Mouse (Mus musculus) C2C12 (cell line): Measurements from ENCODE around the gene Lrrc14b. TPM values are rescaled to one million over a fixed set of nuclear protein-coding genes. Genes with fewer than 3 reads are reported as not detected.

Experiments
- H3K27me3 ChIP-seq: one replicate; pipeline ENCODE4 v1.6.1; 2011; ENCODE audit not compliant: control insufficient read depth, insufficient read depth, insufficient read length
- H3K36me3 ChIP-seq: one replicate; pipeline ENCODE4 v1.6.1; 2011; ENCODE audit not compliant: control insufficient read depth, insufficient read depth
- H3K4me3 ChIP-seq: one replicate; pipeline ENCODE4 v1.5.1; 2011; ENCODE audit warnings: mild to moderate bottlenecking, control low read depth; ENCODE audit not compliant: poor library complexity, insufficient read depth, severe bottlenecking
- H3K79me2 ChIP-seq: one replicate; pipeline ENCODE4 v1.6.1; 2011; ENCODE audit not compliant: control insufficient read depth, insufficient read depth
- H3K79me3 ChIP-seq: one replicate; pipeline ENCODE4 v1.6.1; 2011; ENCODE audit warnings: low read depth, control low read depth
- H3ac ChIP-seq: one replicate; pipeline ENCODE3; 2011; ENCODE audit warnings: low read depth; ENCODE audit not compliant: control insufficient read depth, insufficient read length
- CEBPB ChIP-seq: IDR thresholded peaks from one replicate; pipeline ENCODE4 v1.6.1; 2011; ENCODE audit warnings: low read depth, mild to moderate bottlenecking, control low read depth, moderate library complexity
- CTCF ChIP-seq: IDR thresholded peaks from one replicate; pipeline ENCODE4 v1.5.1; 2011; ENCODE audit not compliant: control insufficient read depth, insufficient read depth, insufficient read length
- FOSL1 ChIP-seq: IDR thresholded peaks from one replicate; pipeline ENCODE4 v1.8.0; 2011; ENCODE audit warnings: mild to moderate bottlenecking, low read length; ENCODE audit not compliant: poor library complexity, insufficient read depth, severe bottlenecking
- MAX ChIP-seq: IDR thresholded peaks from one replicate; pipeline ENCODE4 v1.6.1; 2011; ENCODE audit warnings: mild to moderate bottlenecking, control low read depth
- MYOD1 ChIP-seq: IDR thresholded peaks from one replicate; pipeline ENCODE4 v1.6.1; 2011; ENCODE audit warnings: low read depth; ENCODE audit not compliant: control insufficient read depth, insufficient read length
- MYOG ChIP-seq: IDR thresholded peaks from one replicate; pipeline ENCODE4 v1.6.1; 2011; ENCODE audit not compliant: control insufficient read depth, insufficient read length; ENCODE audit errors: extremely low read depth
- USF1 ChIP-seq: IDR thresholded peaks from one replicate; pipeline ENCODE4 v1.6.1; 2011; ENCODE audit warnings: low read depth, mild to moderate bottlenecking, control low read depth, moderate library complexity
- polyA plus RNA-seq: library from polyadenylated mRNA; unstranded; fragments of >200 nt; fragmentation: generic; extraction: Trizol; gene quantifications from one replicate; pipeline ENCODE4 v1.2.1, GENCODE M21; 2012; ENCODE audit warnings: missing spikeins

Gene Lrrc14b
- polyA plus RNA-seq, 1 experiment, result 0.01 TPM

- Histone ChIP-seq H3K79me3 (no peaks in the 10 kb centered on the region), H3K4me3 (no peak overlapping the region), H3K79me2 (no peaks in the 10 kb centered on the region), H3ac (peak overlapping the region; percentile 35), H3K27me3 (no peaks in the 10 kb centered on the region), H3K36me3 (no peaks in the 10 kb centered on the region)
- TF ChIP-seq MYOD1, result peak; percentile 94
- TF ChIP-seq MYOG, result no peak
These were observed 17.9 kb upstream of the Lrrc14b start for GRCm38 (mm10) chr13:74381533-74382276.

GRCm38 (mm10) chr13:74363176-74363858 is 488 bp downstream of the Lrrc14b start:
- H3K79me3 ChIP-seq, result peaks cover under 1% of the 10 kb centered on the region
- H3ac ChIP-seq, result peak overlapping the region; percentile 3
- H3K36me3 ChIP-seq, result peaks cover 23% of the 10 kb centered on the region
- H3K4me3 ChIP-seq, result no peak overlapping the region
- no peaks in the 10 kb centered on the region for H3K27me3 ChIP-seq
- TF ChIP-seq FOSL1 (no peak), MYOD1 (no peak), MAX (peak; percentile 4), USF1 (no peak), MYOG (no peak), CTCF (no peak), CEBPB (no peak)
- H3K79me2 ChIP-seq, result no peaks in the 10 kb centered on the region

GRCm38 (mm10) chr13:74362218-74362617 is 1.6 kb downstream of the Lrrc14b start:
- H3K36me3 ChIP-seq, result peaks cover 34% of the 10 kb centered on the region
- H3ac ChIP-seq, result no peak overlapping the region
- no peaks in the 10 kb centered on the region for H3K27me3 ChIP-seq
- H3K79me2 ChIP-seq, result no peaks in the 10 kb centered on the region
- peaks cover 3% of the 10 kb centered on the region for H3K79me3 ChIP-seq
- TF ChIP-seq MYOD1 (no peak), MYOG (no peak), MAX (no peak), CEBPB (no peak), FOSL1 (no peak), USF1 (no peak), CTCF (no peak)
- no peak overlapping the region for H3K4me3 ChIP-seq

- H3K27me3 ChIP-seq, result no peaks in the 10 kb centered on the region
- no peak overlapping the region for H3K4me3 ChIP-seq
- no peak overlapping the region for H3ac ChIP-seq
- peaks cover 70% of the 10 kb centered on the region for H3K36me3 ChIP-seq
- peaks cover 46% of the 10 kb centered on the region for H3K79me3 ChIP-seq
- H3K79me2 ChIP-seq, result peaks cover 44% of the 10 kb centered on the region
- no peak for TF ChIP-seq USF1
These were observed 7.3 kb downstream of the Lrrc14b start for GRCm38 (mm10) chr13:74356491-74356890.

GRCm38 (mm10) chr13:74350435-74350906 is 13.3 kb downstream of the Lrrc14b start:
- Histone ChIP-seq H3ac (peak overlapping the region; percentile 63), H3K79me2 (peaks cover 98% of the 10 kb centered on the region), H3K27me3 (no peaks in the 10 kb centered on the region), H3K79me3 (peaks cover 83% of the 10 kb centered on the region), H3K36me3 (peaks cover 23% of the 10 kb centered on the region), H3K4me3 (peak overlapping the region; percentile 53)
- TF ChIP-seq CTCF, result no peak
- TF ChIP-seq MYOG, result no peak
- TF ChIP-seq FOSL1, result no peak
- TF ChIP-seq MAX, result no peak
- no peak for TF ChIP-seq MYOD1
- no peak for TF ChIP-seq USF1
- no peak for TF ChIP-seq CEBPB
